Mouse (Mus musculus) hindbrain, embryonic 12.5 days (tissue): Measurements from ENCODE around the gene Best2. TPM values are rescaled to one million over a fixed set of nuclear protein-coding genes. Genes with fewer than 3 reads are reported as not detected.
A peak's percentile ranks its signal among the peaks of the same experiment; 100 is the strongest.

ENCODE experiments used
- ATAC-seq: fragments of 200-750 bp; cut with Nextera tagmentation; 2 replicates; pipeline ENCODE4 v1.8.0; 2017; ENCODE audit warnings: moderate TSS enrichment; ENCODE audit not compliant: low FRiP score
- H3K27ac ChIP-seq: fragments of 300-500 bp; sonication (generic); 2 replicates; pipeline ENCODE4 v1.5.1; 2016; ENCODE audit warnings: mild to moderate bottlenecking
- H3K27me3 ChIP-seq: fragments of 300-500 bp; sonication (generic); 2 replicates; pipeline ENCODE4 v1.6.1; 2016; ENCODE audit warnings: mild to moderate bottlenecking
- H3K36me3 ChIP-seq: fragments of 300-500 bp; sonication (generic); 2 replicates; pipeline ENCODE4 v1.6.1; 2016; ENCODE audit warnings: mild to moderate bottlenecking
- H3K4me1 ChIP-seq: fragments of 300-500 bp; sonication (generic); 2 replicates; pipeline ENCODE4 v1.6.1; 2016
- H3K4me2 ChIP-seq: fragments of 300-500 bp; sonication (generic); replicated peaks from 2 replicates; pipeline ENCODE4 v1.6.1; 2016; ENCODE audit warnings: mild to moderate bottlenecking
- H3K4me3 ChIP-seq: fragments of 300-500 bp; sonication (generic); 2 replicates; pipeline ENCODE4 v1.5.1; 2016; ENCODE audit warnings: mild to moderate bottlenecking
- H3K9ac ChIP-seq: fragments of 300-500 bp; sonication (generic); 2 replicates; pipeline ENCODE4 v1.6.1; 2016; ENCODE audit warnings: mild to moderate bottlenecking, moderate library complexity
- H3K9me3 ChIP-seq: fragments of 300-500 bp; sonication (generic); replicated peaks from 2 replicates; pipeline ENCODE4 v1.6.1; 2016; ENCODE audit warnings: mild to moderate bottlenecking
- WGBS: fragments of 180-500 bp; shearing (Covaris S2); methylation state at CpG from one replicate; pipeline ENCODE4 v1.1.7; 2016; 5-methylcytosine and 5-hydroxymethylcytosine counted together
- polyA plus RNA-seq: library from polyadenylated mRNA; unstranded; fragments of >200 nt; fragmentation: Nextera tagmentation; extraction: Ambion mirVana; gene quantifications from 2 replicates; pipeline ENCODE4 v1.2.1, GENCODE M21; 2016

Best2 gene
- polyA plus RNA-seq, 1 experiment from 2014 or later = not detected

- no peaks in the 10 kb centered on the region for H3K36me3 ChIP-seq
- no peak for ATAC-seq
- H3K4me2 ChIP-seq = no peak overlapping the region
- no peaks in the 10 kb centered on the region for H3K9me3 ChIP-seq
- H3K9ac ChIP-seq = no peak overlapping the region
- H3K27ac ChIP-seq = no peak overlapping the region
- peaks cover 34% of the 10 kb centered on the region for H3K4me1 ChIP-seq
- H3K4me3 ChIP-seq = no peak overlapping the region
- WGBS = 54% methylated on average over 2 of the region's 2 CpGs
- peaks cover 51% of the 10 kb centered on the region for H3K27me3 ChIP-seq
Measured at GRCm38 (mm10) chr8:84987903-84988302, 26.4 kb downstream of the Best2 start.

- Histone ChIP-seq H3K9me3 (no peaks in the 10 kb centered on the region), H3K27me3 (peaks cover 56% of the 10 kb centered on the region), H3K27ac (no peak overlapping the region), H3K9ac (no peak overlapping the region), H3K4me3 (no peak overlapping the region), H3K4me2 (no peak overlapping the region), H3K4me1 (peaks cover 36% of the 10 kb centered on the region), H3K36me3 (no peaks in the 10 kb centered on the region)
- 85% methylated on average over 5 of the region's 5 CpGs for WGBS
- ATAC-seq = no peak
Measured at GRCm38 (mm10) chr8:84987388-84987787, 26.9 kb downstream of the Best2 start.

GRCm38 (mm10) chr8:84986379-84986945, 27.9 kb downstream of the Best2 start:
- H3K4me1 ChIP-seq = peaks cover 41% of the 10 kb centered on the region
- ATAC-seq = no peak
- H3K27ac ChIP-seq = no peak overlapping the region
- peaks cover 66% of the 10 kb centered on the region for H3K27me3 ChIP-seq
- WGBS = 41% methylated on average over 8 of the region's 8 CpGs
- no peaks in the 10 kb centered on the region for H3K9me3 ChIP-seq
- peak overlapping the region; percentile 44; the same call in 1 of the 2 replicates for H3K9ac ChIP-seq
- H3K4me2 ChIP-seq = peak overlapping the region; percentile 94
- H3K36me3 ChIP-seq = no peaks in the 10 kb centered on the region
- peak overlapping the region; percentile 44; the same call in 1 of the 2 replicates for H3K4me3 ChIP-seq

GRCm38 (mm10) chr8:84985684-84986378, 28.5 kb downstream of the Best2 start:
- peak overlapping the region; percentile 94 for H3K4me2 ChIP-seq
- no peaks in the 10 kb centered on the region for H3K9me3 ChIP-seq
- peaks cover 71% of the 10 kb centered on the region for H3K27me3 ChIP-seq
- H3K4me3 ChIP-seq = peak overlapping the region; percentile 44
- no peak overlapping the region for H3K27ac ChIP-seq
- peak overlapping the region; percentile 44 for H3K9ac ChIP-seq
- H3K4me1 ChIP-seq = peaks cover 43% of the 10 kb centered on the region
- under 1% methylated on average over 50 of the region's 53 CpGs for WGBS
- no peaks in the 10 kb centered on the region for H3K36me3 ChIP-seq
- no peak for ATAC-seq

GRCm38 (mm10) chr8:84985049-84985683, 29.2 kb downstream of the Best2 start:
- Histone ChIP-seq H3K36me3 (no peaks in the 10 kb centered on the region), H3K4me2 (peak overlapping the region; percentile 94), H3K9ac (peak overlapping the region; percentile 44), H3K27ac (peak overlapping the region; percentile 48), H3K9me3 (no peaks in the 10 kb centered on the region), H3K4me1 (peaks cover 47% of the 10 kb centered on the region), H3K27me3 (peaks cover 75% of the 10 kb centered on the region), H3K4me3 (peak overlapping the region; percentile 44)
- no peak for ATAC-seq
- WGBS = 1% methylated on average over 23 of the region's 23 CpGs

GRCm38 (mm10) chr8:84984294-84985048, 29.9 kb downstream of the Best2 start:
- H3K4me1 ChIP-seq = peaks cover 52% of the 10 kb centered on the region
- peak overlapping the region; percentile 48 for H3K27ac ChIP-seq
- H3K36me3 ChIP-seq = no peaks in the 10 kb centered on the region
- H3K27me3 ChIP-seq = peaks cover 80% of the 10 kb centered on the region
- peak overlapping the region; percentile 44; the same call in 1 of the 2 replicates for H3K4me3 ChIP-seq
- peak overlapping the region; percentile 94 for H3K4me2 ChIP-seq
- WGBS = 13% methylated on average over 16 of the region's 16 CpGs
- H3K9me3 ChIP-seq = no peaks in the 10 kb centered on the region
- H3K9ac ChIP-seq = 0 out of 2 replicates have a peak overlapping the region, but pooled peaks have one; percentile 23
- ATAC-seq = no peak

- H3K27ac ChIP-seq = no peak overlapping the region
- ATAC-seq = no peak
- H3K9ac ChIP-seq = no peak overlapping the region
- no peak overlapping the region for H3K4me2 ChIP-seq
- no peak overlapping the region for H3K4me3 ChIP-seq
- H3K36me3 ChIP-seq = no peaks in the 10 kb centered on the region
- WGBS = 71% methylated on average over 3 of the region's 3 CpGs
- H3K4me1 ChIP-seq = peaks cover 67% of the 10 kb centered on the region
- peaks cover 85% of the 10 kb centered on the region for H3K27me3 ChIP-seq
- no peaks in the 10 kb centered on the region for H3K9me3 ChIP-seq
Measured at GRCm38 (mm10) chr8:84982499-84983011, 31.8 kb downstream of the Best2 start.

GRCm38 (mm10) chr8:84981644-84982498, 32.5 kb downstream of the Best2 start:
- WGBS = 73% methylated on average over 15 of the region's 15 CpGs
- no peaks in the 10 kb centered on the region for H3K9me3 ChIP-seq
- peaks cover 85% of the 10 kb centered on the region for H3K27me3 ChIP-seq
- no peak for ATAC-seq
- peaks cover 74% of the 10 kb centered on the region for H3K4me1 ChIP-seq
- no peak overlapping the region for H3K4me3 ChIP-seq
- H3K36me3 ChIP-seq = no peaks in the 10 kb centered on the region
- H3K4me2 ChIP-seq = no peak overlapping the region
- H3K27ac ChIP-seq = 0 out of 2 replicates have a peak overlapping the region, but pooled peaks have one; percentile 23
- no peak overlapping the region for H3K9ac ChIP-seq

GRCm38 (mm10) chr8:84980622-84981358, 33.5 kb downstream of the Best2 start:
- Histone ChIP-seq H3K27me3 (peaks cover 75% of the 10 kb centered on the region), H3K4me2 (peak overlapping the region; percentile 95), H3K9ac (0 out of 2 replicates have a peak overlapping the region, but pooled peaks have one; percentile 6), H3K4me1 (peaks cover 79% of the 10 kb centered on the region), H3K36me3 (no peaks in the 10 kb centered on the region), H3K4me3 (0 out of 2 replicates have a peak overlapping the region, but pooled peaks have one; percentile 6), H3K9me3 (no peaks in the 10 kb centered on the region), H3K27ac (peak overlapping the region; percentile 30)
- no peak for ATAC-seq
- WGBS = 36% methylated on average over 11 of the region's 11 CpGs

- peak; percentile 14; the same call in 1 of the 2 replicates for ATAC-seq
- peak overlapping the region; percentile 95 for H3K4me2 ChIP-seq
- H3K27ac ChIP-seq = peak overlapping the region; percentile 30; the same call in 1 of the 2 replicates
- H3K9ac ChIP-seq = peak overlapping the region; percentile 24
- peaks cover 73% of the 10 kb centered on the region for H3K4me1 ChIP-seq
- H3K27me3 ChIP-seq = peaks cover 66% of the 10 kb centered on the region
- no peaks in the 10 kb centered on the region for H3K9me3 ChIP-seq
- H3K4me3 ChIP-seq = peak overlapping the region; percentile 30
- no peaks in the 10 kb centered on the region for H3K36me3 ChIP-seq
- WGBS = 3% methylated on average over 32 of the region's 42 CpGs
Measured at GRCm38 (mm10) chr8:84979599-84980421, 34.5 kb downstream of the Best2 start.
